ENCODE assay signal across 8 mouse cellular contexts in the genomic region with DNA sequence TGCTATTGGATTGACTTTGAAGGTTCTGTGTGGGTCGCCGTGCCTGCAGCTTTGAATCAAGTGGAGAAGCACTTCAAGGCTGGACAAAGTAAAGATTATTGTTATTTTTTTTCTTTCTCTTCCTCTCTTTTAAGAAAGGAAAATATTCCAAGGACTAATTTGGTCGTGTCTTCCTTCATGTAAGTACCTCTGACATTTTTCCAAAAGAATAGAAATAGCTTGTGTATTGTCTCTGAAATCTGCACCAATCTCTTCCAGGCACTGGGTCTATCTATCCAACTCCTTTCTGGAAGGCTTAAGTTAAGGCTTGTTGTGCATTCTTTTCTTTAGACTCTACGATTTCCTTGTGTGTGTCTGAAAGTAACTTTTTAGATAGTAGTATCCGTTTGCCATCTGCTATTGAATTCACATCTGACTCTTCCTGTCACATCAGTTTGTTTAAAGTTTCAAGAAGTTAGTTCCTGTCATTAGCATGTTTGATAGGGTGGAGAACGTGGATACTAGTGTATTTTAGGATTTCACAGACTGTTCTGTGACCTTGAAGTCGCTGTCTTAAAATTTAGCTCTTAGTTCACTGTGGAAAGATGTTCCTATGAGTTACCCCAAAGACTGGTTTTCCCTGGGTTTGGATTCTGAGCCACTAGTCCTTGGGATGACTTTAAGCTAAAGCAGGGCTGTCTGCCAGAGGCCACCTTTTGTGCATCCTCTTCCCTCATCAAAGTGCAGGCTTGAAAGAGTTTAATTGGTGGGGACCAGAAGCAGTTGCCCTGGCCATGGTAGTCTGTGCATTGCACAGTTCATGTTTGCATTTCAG. TPM values are rescaled to one million over a fixed set of nuclear protein-coding genes. Genes with fewer than 3 reads are reported as not detected.
A peak's percentile ranks its signal among the peaks of the same experiment; 100 is the strongest.
DNase-seq lines count a peak whose midpoint lies in the region; ATAC-seq and TF ChIP-seq lines count a peak whose summit lies in the region.

No protein-coding gene starts in this region.

- H3K27ac ChIP-seq in CH12.LX (ENCODE audit: insufficient read depth, low read depth), result peak overlapping the region; percentile 13; the same call in 1 of the 2 replicates
- peak overlapping the region; percentile 92 for H3K27ac ChIP-seq in forebrain, embryonic 15.5 days (replicated peaks)
- H3K27ac ChIP-seq in limb, embryonic 12.5 days, result peak overlapping the region; percentile 69; the same call in 1 of the 2 replicates
- peak overlapping the region; percentile 95 for H3K27ac ChIP-seq in olfactory bulb, adult 2 months (ENCODE audit: insufficient read depth, low read depth, low read length)

- TF ChIP-seq RAD21 in CH12.LX (IDR thresholded peaks at IDR 0.05; ENCODE audit: low read depth, low read length), result no peak

- H3K9ac ChIP-seq in CH12.LX (ENCODE audit: insufficient read depth, low read depth), result peak overlapping the region; percentile 82
- H3K9ac ChIP-seq in forebrain, embryonic 15.5 days (replicated peaks), result peak overlapping the region; percentile 66
- peak overlapping the region; percentile 61 for H3K9ac ChIP-seq in limb, embryonic 12.5 days (replicated peaks)

- 0 out of 4 replicates have a peak, but pooled peaks cover 0 to 3% of the 10 kb centered on the region in 2 experiments for H3K4me1 ChIP-seq in CH12.LX (ENCODE audit: control insufficient read depth in 1 of 2, insufficient read depth in 2 of 2)
- peaks cover 7% of the 10 kb centered on the region for H3K4me1 ChIP-seq in forebrain, embryonic 15.5 days
- H3K4me1 ChIP-seq in limb, embryonic 12.5 days (replicated peaks), result no peaks in the 10 kb centered on the region
- H3K4me1 ChIP-seq in olfactory bulb, adult 2 months (ENCODE audit: control insufficient read depth, insufficient read depth, low read length), result no peaks in the 10 kb centered on the region

- H3K9me3 ChIP-seq in CH12.LX (replicated peaks; ENCODE audit: low read length), result peaks cover 5% of the 10 kb centered on the region
- H3K9me3 ChIP-seq in forebrain, embryonic 15.5 days, result no peaks in the 10 kb centered on the region
- no peaks in the 10 kb centered on the region for H3K9me3 ChIP-seq in limb, embryonic 12.5 days

- H3K79me2 ChIP-seq in CH12.LX (replicated peaks; ENCODE audit: control insufficient read depth, extremely low read depth, insufficient read depth, poor library complexity, severe bottlenecking), result peaks cover 30% of the 10 kb centered on the region

- in situ Hi-C loops in CH12.LX (cut with MboI; ENCODE audit: low pct_ligation_motif_present, low pct_unique_long_range_greater_than_20kb, low sequenced_read_pairs), result loop anchor here (25.0 kb wide), 1 partner anchor 112 kb away; no protein-coding TSS in a partner anchor

- peak overlapping the region; percentile 74 for H3K4me2 ChIP-seq in CH12.LX (ENCODE audit: insufficient read depth, low read depth, poor library complexity, severe bottlenecking)
- H3K4me2 ChIP-seq in forebrain, embryonic 15.5 days (replicated peaks), result peak overlapping the region; percentile 68
- H3K4me2 ChIP-seq in limb, embryonic 12.5 days, result peak overlapping the region; percentile 83

- dilution Hi-C loops in CH12.LX (cut with MboI; ENCODE audit: extremely low pct_ligation_motif_present, extremely low pct_unique_long_range_greater_than_20kb, low sequenced_read_pairs), result no loop called here

- DNase-seq in cerebellum, adult 9-10 months, result peak; percentile 34
- no peak for DNase-seq in cerebellum, adult 11 months
- no peak for DNase-seq in CH12.LX (ENCODE audit: extremely low read depth)
- no peak for DNase-seq in left cerebral cortex, adult 9 months (ENCODE audit: low spot score in 2 of 2)
- no peak for DNase-seq in adrenal gland, postnatal 36 days

- H3K36me3 ChIP-seq in CH12.LX (replicated peaks in 1 of 2; ENCODE audit: control insufficient read depth in 1 of 2, insufficient read depth in 1 of 2, low read length in 1 of 2), result no peaks in the 10 kb centered on the region
- H3K36me3 ChIP-seq in forebrain, embryonic 15.5 days, result no peaks in the 10 kb centered on the region
- H3K36me3 ChIP-seq in limb, embryonic 12.5 days, result no peaks in the 10 kb centered on the region

- no peak for TF ChIP-seq POLR2A in CH12.LX (IDR thresholded peaks at IDR 0.05; ENCODE audit: low read depth, low read length)
- TF ChIP-seq POLR2A in olfactory bulb, adult 2 months (IDR thresholded peaks at IDR 0.05; ENCODE audit: insufficient read depth, low read depth, low read length), result no peak

- TF ChIP-seq CTCF in CH12.LX (conservative IDR thresholded peaks at IDR 0.05 in 1 of 2, IDR thresholded peaks at IDR 0.05 in 1 of 2; ENCODE audit: low read depth in 2 of 2, low read length in 2 of 2), result no peak
- no peak for TF ChIP-seq CTCF in olfactory bulb, adult 2 months (IDR thresholded peaks at IDR 0.05; ENCODE audit: insufficient read depth, low read depth, low read length)

- no peaks in the 10 kb centered on the region for H3K27me3 ChIP-seq in CH12.LX (replicated peaks)
- H3K27me3 ChIP-seq in forebrain, embryonic 15.5 days, result no peaks in the 10 kb centered on the region
- H3K27me3 ChIP-seq in limb, embryonic 12.5 days, result no peaks in the 10 kb centered on the region

- 16% methylated on average over 7 of the region's 7 CpGs for WGBS in forebrain, embryonic 15.5 days
- WGBS in limb, embryonic 12.5 days, result 16% methylated on average over 7 of the region's 7 CpGs
- WGBS in olfactory bulb, adult 2 months, result 3% methylated on average over 7 of the region's 7 CpGs

- no peak for ATAC-seq in forebrain, embryonic 15.5 days (replicated peaks)
- ATAC-seq in limb, embryonic 12.5 days (ENCODE audit: insufficient number of reproducible peaks, insufficient read depth, low FRiP score, low TSS enrichment, low read depth), result no peak

- peak overlapping the region; percentile 60 to 85 (median 70) for H3K4me3 ChIP-seq in CH12.LX (replicated peaks in 1 of 3; ENCODE audit: low read depth in 2 of 3, low read length in 2 of 3, poor library complexity in 1 of 3)
- peak overlapping the region; percentile 70 for H3K4me3 ChIP-seq in forebrain, embryonic 15.5 days
- peak overlapping the region; percentile 60 for H3K4me3 ChIP-seq in limb, embryonic 12.5 days (replicated peaks)
- H3K4me3 ChIP-seq in olfactory bulb, adult 2 months (ENCODE audit: insufficient read depth, low read depth, low read length), result peak overlapping the region; percentile 79

- TF ChIP-seq EP300 in CH12.LX (IDR thresholded peaks at IDR 0.05; ENCODE audit: low read length), result no peak

TF ChIP-seq in CH12.LX, 34 proteins besides CTCF, POLR2A, EP300 and RAD21:
- TF ChIP-seq JUND (conservative IDR thresholded peaks at IDR 0.05; ENCODE audit: low read depth, low read length) (no peak), MAX (IDR thresholded peaks at IDR 0.05; ENCODE audit: low read length) (0 out of 2 replicates have a peak, but pooled peaks have one; percentile 8)

RNA-seq across cellular contexts. Expression of gene Mef2c, which starts 21.3 kb away (rescaled TPM):
- total RNA-seq in CH12.LX (2012; rRNA removed) (99.9 and 113 TPM in 2 replicates), CH12.LX (2014; rRNA removed) (107 and 134 TPM in 2 replicates)
- 159 and 199 TPM in 2 replicates for polyA plus RNA-seq in CH12.LX (2012; ENCODE audit: insufficient read length, low read depth)
- polyA plus RNA-seq in forebrain, embryonic 15.5 days (2015; fragmentation: Nextera tagmentation; extraction: Ambion mirVana), result 197 and 227 TPM in 2 replicates
- 62.4 and 64.0 TPM in 2 replicates for polyA plus RNA-seq in limb, embryonic 12.5 days (2016; fragmentation: Nextera tagmentation; extraction: Ambion mirVana)
- 320 and 512 TPM in 2 replicates for polyA plus RNA-seq in olfactory bulb, adult 2 months (2012; ENCODE audit: insufficient read depth, insufficient read length, low replicate concordance, missing spikeins)
- total RNA-seq in adrenal gland, postnatal 36 days (2021), result 10 to 100 TPM; 47.2 to 53.0 TPM

Comparison
In these comparisons a context has a peak if more than half of its experiments do, and no peak if none do; other contexts are left out.
1. H3K27ac ChIP-seq: peak in every context shown above with its lines; median percentile 95 in olfactory bulb, adult 2 months; 92 in forebrain, embryonic 15.5 days; 69 in limb, embryonic 12.5 days; 13 in CH12.LX.